Mouse (Mus musculus) right cerebral cortex, postnatal 4 days (tissue): ENCODE results near the gene Usp36.

Experiments used
- DNase-seq: peaks from one replicate; pipeline ENCODE4 v3.0.0-alpha.2; 2022

The Usp36 gene

GRCm38 (mm10) chr11:118220561-118221262 lies 69.3 kb downstream of the Usp36 start:
- peak; percentile 64 for DNase-seq

DNA sequence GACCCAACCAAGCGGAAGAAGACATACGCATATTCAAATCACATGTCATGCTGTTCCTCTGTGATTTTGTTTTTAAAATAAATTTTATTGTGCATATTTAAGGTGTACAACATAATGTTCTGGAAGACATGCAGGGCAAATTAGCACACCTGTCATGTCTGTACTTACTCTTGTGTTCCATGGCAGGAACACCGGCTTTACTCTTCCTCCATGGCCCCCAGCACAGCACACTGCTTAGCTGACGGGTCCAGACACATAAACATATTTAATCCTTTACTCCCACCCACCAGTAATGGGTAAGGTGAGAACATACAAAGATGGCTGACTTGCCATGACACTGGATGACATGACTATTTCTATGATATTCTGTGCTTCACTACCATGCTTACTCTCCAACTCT lies 71.0 kb downstream of the Usp36 start:
- DNase-seq, result no peak

DNA sequence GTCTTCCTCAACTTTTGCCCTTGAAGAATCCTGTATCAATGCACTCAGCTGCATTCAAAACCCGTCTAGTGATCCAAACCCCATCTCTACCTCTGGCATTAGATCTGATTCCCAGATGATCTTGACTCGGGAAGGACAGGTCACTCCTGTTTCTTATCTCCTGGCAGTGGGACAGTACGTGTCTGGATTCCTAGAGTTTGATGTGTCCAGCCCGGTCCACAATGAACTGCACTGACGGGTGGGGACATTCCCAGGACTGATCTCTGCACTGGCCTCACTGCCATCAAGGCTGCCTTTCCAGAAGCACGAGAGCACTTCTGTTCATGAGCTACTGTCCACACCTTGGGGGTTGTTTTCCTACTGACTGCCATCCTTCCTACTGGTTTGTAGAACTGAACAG lies 73.6 kb downstream of the Usp36 start:
- DNase-seq, result no peak

- no peak for DNase-seq
Observed at GRCm38 (mm10) chr11:118215928-118216458, 74.1 kb downstream of the Usp36 start.

- no peak for DNase-seq
Observed at GRCm38 (mm10) chr11:118212636-118213112, 77.4 kb downstream of the Usp36 start.

DNA sequence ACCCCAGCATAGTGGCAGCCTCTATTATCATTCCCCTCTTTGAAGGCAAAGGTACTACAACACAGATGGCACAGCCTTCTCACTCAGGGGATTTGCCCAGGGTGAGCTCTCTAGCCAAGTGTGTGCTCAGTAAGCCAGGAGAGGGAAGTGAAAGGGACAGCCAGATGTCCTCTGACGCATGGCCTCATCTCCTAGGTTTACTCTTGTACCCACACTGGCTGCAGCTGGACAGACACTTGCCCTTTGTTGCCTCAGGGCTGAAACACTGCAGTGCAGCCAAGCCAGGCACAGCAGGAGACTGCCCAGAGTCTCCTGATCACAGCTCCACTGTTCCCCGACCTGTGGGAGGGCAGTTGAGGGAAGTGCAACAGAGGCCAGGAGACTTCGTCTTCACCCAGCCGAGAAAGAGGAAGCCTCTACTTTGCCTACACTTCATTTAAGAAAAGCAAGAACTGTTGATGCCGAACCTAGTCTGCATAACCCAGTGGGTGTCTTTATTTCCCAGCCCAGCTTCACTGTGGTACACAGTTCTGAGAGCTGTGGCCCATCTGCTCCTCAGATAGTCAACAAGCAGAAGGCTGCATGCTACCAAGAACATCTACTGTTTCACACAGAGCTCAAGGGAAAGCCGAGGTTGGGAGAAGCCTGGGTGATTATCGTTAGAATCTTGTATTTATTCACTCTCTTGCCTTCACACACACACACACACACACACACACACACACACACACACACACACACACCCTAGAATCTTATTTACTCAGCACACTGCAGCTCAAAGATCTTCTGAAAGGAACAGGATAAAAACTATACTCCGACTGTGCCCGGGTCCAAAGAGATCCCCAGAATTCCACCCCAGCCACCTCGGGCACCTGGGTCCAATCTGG lies 78.1 kb downstream of the Usp36 start:
- DNase-seq, result peak; percentile 21

DNA sequence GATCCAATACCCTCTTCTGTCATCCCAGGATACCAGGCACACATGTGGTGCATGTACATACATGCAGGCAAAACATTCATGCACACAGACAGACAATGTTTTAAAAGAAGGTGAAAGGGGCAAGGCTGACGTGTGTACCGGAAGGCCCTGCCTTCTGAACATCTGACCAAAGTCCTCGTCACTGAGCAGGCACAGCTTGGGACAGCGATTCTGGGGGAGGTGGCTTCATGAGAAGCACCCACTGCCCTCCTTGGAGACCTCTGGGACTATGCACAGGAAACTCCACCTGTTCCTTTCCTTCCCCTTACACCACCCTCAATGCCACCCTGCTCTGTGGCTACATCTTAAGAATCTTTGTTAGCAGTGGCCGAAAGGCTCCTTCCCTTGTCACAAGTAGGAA lies 79.1 kb downstream of the Usp36 start:
- DNase-seq, result no peak

DNA sequence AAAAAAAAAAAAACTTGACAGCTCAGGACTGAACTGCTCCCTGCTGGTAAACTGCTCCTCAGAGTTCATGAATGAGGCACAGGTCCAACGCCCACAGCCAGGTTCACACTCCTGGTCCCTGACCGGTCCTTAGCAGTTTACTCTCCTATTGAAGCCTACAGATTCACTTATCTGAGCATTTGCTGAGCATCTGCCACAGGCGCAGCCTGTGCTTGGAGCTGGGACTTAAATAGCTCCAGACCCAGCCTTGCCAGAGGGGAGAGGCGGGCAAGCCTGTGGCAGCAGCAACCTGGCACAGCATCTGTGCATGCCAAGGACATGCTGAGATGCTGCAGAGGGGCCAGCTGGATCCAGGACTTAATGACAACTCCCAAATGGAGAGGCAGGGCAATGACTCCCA lies 79.9 kb downstream of the Usp36 start:
- peak; percentile 30 for DNase-seq
